Mouse (Mus musculus) Patski (cell line): ENCODE measurements around the gene Fads6. TPM values are rescaled to one million over a fixed set of nuclear protein-coding genes. Genes with fewer than 3 reads are reported as not detected.

Source experiments
- ATAC-seq: fragments of 100-300 bp; one replicate; pipeline ENCODE4 v1.8.0; 2021
- CTCF ChIA-PET: fragments of 350-600 bp; sonication (Branson Sonifier 250); formaldehyde crosslinking; loops from one replicate; lab custom pipeline; 2022; ENCODE audit warnings: inconsistent platforms; lab: Charles Lee
- POLR2A ChIA-PET: fragments of 350-600 bp; sonication (Branson Sonifier 250); formaldehyde crosslinking; loops from one replicate; lab custom pipeline; 2022; ENCODE audit warnings: antibody characterized with exemption, inconsistent platforms; lab: Charles Lee
- DNase-seq: peaks from one replicate; pipeline ENCODE4 v3.0.0-alpha.2; 2011; ENCODE audit warnings: low read depth, low spot score
- H3K27me3 ChIP-seq: fragments of 371-371 bp; one replicate; pipeline ENCODE4 v1.5.1; 2021
- CTCF ChIP-seq: fragments of 100-300 bp; IDR thresholded peaks from one replicate; pipeline ENCODE4 v1.5.1; 2021
- in situ Hi-C: fragments of 300-500 bp; cut with MboI; formaldehyde crosslinking; loops from 3 replicates; pipeline ENCODE4 v1.11.1; 2018; ENCODE audit warnings: low pct_unique_long_range_greater_than_20kb, mixed read lengths
- polyA plus RNA-seq: library from polyadenylated mRNA; unstranded; gene quantifications from one replicate; pipeline ENCODE4 v1.2.3, GENCODE M21; 2021

Fads6 gene
- polyA plus RNA-seq, 1 experiment from 2014 or later, result 0.05 TPM

DNA sequence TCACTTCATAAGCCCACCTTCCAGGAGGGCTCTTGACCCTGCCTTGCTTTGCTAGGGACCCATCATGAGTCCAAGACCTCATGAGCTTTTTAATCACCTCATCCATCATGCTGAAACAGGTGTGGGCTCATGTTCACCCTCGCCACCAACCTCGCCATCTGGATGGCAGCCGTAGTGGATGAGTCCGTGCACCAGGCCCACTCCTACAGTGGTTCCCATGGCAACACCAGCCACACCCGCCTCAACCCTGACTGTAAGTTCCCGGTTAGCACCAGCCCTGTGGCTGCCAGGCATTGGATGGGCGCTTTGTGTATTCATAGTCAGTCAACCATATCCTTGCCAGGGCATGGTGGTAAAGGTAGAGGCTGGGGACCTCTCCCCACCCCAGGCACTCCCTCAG, 29.3 kb upstream of the Fads6 start:
- CTCF ChIA-PET, result no interaction called here
- peaks cover 29% of the 10 kb centered on the region for H3K27me3 ChIP-seq
- no peak for DNase-seq
- in situ Hi-C loops, result no loop called here
- TF ChIP-seq CTCF, result no peak
- POLR2A ChIA-PET, result no interaction called here
- ATAC-seq, result no peak

DNA sequence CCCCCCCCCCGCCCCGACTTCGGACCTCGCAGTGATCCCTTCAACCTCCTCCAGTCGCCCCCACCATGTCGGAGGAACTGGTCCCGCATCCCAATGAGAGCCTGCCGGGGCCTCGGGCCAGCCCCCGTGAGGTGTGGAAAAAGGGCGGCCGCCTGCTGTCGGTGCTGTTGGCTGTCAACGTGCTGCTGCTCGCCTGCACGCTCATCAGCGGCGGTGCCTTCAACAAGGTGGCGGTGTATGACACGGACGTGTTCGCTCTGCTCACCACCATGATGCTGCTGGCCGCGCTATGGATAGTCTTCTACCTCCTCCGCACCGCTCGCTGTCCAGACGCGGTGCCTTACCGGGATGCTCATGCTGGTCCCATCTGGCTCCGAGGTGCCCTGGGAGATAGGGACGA, 25.9 kb upstream of the Fads6 start:
- peaks cover 42% of the 10 kb centered on the region for H3K27me3 ChIP-seq
- ATAC-seq (no peak), DNase-seq (no peak)
- in situ Hi-C loops, result loop anchor here (5.0 kb wide), 1 partner anchor 34 kb away; no protein-coding TSS in a partner anchor
- ChIA-PET CTCF (interaction anchor here (0.6 kb wide), 1 partner anchor 9 kb away, joined by 3 read pairs; no protein-coding TSS in a partner anchor), POLR2A (no interaction called here)
- TF ChIP-seq CTCF, result no peak

DNA sequence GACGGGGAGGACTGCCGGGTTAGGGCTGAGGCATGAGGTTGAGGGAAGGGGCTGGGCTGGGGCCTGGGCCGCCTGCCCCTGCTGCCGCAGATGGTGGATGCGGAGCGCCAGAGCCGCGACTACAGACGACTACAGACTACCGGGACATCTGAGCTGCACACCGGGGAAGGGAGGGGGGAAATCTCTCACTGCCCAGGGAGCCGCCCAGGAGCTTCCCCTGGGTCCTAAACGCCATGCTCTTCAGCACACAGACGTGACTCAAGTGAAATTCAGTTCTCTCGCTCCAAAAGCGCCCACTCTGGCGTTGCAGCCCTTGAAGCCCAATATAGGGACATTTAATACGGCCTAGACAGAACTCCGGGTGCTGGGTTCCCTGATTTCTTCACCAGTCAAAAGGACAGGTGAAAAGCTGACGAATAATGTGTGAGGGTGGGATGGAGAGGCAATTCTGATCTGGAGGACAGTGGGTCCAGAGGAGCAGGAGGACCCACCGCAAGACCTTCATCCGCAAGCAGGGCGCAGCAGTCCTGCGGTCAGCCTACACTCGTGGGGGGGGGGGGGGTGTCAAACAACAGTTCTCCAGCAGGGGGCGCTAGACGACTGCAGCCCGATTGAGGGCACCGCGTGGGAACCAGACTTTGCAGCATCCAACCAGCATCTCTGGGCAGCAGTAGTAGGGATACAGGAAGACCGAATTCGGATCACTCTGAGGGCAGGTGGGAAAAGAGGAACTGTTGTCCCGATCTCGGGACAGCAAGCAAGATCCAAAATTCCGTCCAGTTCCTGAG, 24.6 kb upstream of the Fads6 start, which contains the start of gene Ush1g:
Ush1g (minus strand) TSS at position 136 of the 788 bp plus-strand sequence.
- ATAC-seq, result peak; percentile 34
- H3K27me3 ChIP-seq, result peaks cover 55% of the 10 kb centered on the region
- TF ChIP-seq CTCF, result no peak
- in situ Hi-C loops, result loop anchor here (5.0 kb wide), 1 partner anchor 35 kb away; no protein-coding TSS in a partner anchor
- CTCF ChIA-PET, result interaction anchor here (0.9 to 1.9 kb wide), 4 partner anchors 30 to 90 kb away, joined by 3 to 11 read pairs (median 4); partner anchors contain the start of gene Hid1
- POLR2A ChIA-PET, result no interaction called here
- no peak for DNase-seq

DNA sequence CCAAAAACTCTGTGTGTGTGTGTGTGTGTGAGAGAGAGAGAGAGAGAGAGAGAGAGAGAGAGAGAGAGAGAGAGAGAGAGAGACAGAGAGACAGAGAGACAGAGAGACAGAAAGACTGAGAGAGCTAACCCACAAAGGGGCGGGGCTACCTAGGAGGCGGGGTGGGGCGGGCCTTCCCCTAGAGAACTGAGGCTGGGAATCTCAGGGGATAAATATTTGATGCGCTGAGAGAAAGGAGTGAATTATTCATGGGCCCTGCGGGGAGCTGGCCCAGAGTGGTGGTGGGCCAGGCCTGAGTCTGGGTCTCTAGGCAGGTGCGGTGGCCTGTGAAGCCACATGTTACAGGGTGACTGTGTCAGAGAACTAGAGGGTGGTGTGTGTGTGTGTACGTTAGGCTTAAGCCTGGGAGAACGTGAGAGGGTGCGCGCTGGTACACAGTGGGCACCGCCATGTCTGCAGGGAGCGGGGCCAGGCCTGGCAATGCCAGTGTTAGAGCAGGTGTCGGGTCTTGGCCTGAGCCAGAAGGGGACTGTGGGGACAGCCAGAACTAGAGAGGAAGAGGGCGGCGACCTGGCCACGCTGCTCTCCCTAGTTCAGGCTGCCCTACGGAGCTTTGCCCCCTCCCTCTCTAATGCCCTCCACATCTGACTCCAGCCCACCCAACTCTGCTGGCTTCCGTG, 22.4 kb upstream of the Fads6 start:
- in situ Hi-C loops, result loop anchor here (5.0 kb wide), 1 partner anchor 37 kb away; no protein-coding TSS in a partner anchor
- peaks cover 64% of the 10 kb centered on the region for H3K27me3 ChIP-seq
- CTCF ChIA-PET, result no interaction called here

DNA sequence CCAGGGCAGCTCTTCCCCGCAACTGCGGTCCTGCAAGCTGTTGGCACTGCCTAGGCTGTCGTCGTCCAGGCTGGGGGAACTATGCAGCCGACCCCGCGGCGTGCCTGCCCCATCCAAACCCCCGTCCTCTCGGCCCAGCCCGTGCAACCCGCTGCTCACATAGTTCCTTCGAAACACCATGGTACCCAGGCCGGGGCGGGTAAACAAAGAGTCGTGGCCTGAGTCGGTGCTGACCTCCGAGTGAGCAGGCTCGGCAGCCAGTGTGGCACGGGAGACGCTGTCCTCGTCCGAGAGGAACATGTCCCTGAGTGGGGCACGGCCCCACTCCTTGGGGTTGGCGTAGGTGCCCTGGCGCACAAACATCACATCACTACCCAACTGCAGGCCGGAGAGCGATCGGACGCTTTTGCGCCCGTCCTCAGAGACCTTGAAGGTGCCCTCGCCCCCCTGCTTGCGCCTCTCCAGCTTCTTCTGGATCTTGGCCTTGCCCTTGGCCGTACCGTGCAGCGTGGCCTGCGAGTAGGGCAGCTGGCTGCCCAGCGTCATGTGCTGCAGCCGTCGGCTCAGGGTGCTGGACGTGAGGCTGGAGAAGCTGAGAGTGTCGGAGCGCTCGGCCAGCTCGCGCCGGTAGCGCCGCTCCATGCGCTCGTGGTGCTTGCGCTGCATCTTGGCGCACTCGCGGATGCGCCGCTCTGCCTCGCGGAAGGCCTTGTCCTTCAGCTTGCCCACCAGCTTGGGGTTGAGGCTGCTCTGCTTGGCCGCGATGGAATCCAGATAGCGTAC, 21.0 kb upstream of the Fads6 start:
- DNase-seq, result no peak
- in situ Hi-C loops, result no loop called here
- H3K27me3 ChIP-seq, result peaks cover 72% of the 10 kb centered on the region
- ChIA-PET CTCF (no interaction called here), POLR2A (no interaction called here)
- TF ChIP-seq CTCF, result no peak
- ATAC-seq, result no peak

More for the DNA sequence above, 22.4 kb upstream of the Fads6 start:
- no peak for TF ChIP-seq CTCF
- ATAC-seq (no peak), DNase-seq (no peak)
- POLR2A ChIA-PET, result interaction anchor here (0.6 kb wide), 1 partner anchor 59 kb away, joined by 3 read pairs; no protein-coding TSS in a partner anchor

DNA sequence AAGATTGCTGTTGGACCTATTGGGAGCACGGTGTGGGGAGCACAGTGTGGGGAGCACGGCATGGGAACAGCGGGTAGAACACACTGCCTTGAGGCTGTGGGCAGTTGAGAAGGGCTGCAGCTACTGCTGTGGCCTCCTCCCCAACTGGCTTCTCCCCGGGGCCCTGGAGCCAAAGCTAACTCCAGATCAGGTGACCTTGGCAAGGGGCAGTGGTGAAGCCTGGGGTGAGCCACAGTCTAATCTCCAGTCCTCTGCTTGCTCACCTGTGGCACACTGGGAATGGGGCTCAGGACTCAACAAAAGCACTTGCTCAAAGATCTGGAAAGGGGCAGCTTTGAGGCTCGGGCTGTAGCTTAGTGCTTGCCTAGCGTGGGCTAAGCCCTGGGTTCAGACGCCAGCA, 19.7 kb upstream of the Fads6 start:
- peaks cover 72% of the 10 kb centered on the region for H3K27me3 ChIP-seq
- ATAC-seq, result no peak
- ChIA-PET CTCF (no interaction called here), POLR2A (no interaction called here)
- in situ Hi-C loops, result no loop called here
- DNase-seq, result no peak
- TF ChIP-seq CTCF, result no peak

DNA sequence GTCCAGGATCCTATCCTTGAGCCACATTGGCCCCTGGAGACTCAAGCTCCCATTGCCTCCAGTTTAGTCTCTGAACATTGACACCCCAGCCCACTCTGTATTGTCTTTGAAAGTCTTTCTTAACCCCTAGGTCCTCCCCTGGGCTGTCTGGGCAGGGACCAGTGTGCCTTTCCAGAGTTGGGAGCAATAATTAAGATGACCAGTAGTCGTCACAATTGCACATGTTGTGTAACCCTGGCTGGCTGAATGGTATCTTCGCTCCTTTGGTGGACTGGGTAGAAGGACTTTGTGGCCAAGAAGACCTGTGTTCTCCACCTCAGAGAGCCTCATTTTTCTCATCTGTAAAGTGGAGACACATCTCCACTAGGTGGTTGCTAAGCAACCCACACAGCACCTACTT, 16.8 kb upstream of the Fads6 start:
- DNase-seq, result no peak
- POLR2A ChIA-PET, result interaction anchor here (0.7 kb wide), 1 partner anchor 745 kb away, joined by 3 read pairs; no protein-coding TSS in a partner anchor
- in situ Hi-C loops, result no loop called here

DNA sequence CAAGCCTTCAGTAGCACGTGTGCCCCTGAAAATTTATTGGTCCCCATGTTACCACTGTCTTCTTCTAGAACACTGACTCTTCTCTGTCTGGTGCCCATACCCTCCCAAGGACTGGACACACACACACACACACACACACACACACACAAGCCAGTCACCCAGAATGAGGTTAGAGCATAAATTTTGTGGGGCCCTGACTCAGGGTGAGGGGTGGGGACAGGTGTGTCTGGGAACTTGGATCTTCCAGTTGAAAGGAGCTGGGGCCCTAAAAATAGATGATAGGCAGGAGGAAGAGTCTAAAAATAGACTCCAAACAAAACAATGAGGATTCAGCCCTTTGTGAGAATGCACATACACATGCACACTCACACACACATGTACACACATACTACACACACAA, 11.3 kb upstream of the Fads6 start:
- peaks cover 15% of the 10 kb centered on the region for H3K27me3 ChIP-seq
- ATAC-seq (no peak), DNase-seq (no peak)
- CTCF ChIA-PET, result interaction anchor here (1.3 kb wide), 1 partner anchor 25 kb away, joined by 4 read pairs; the partner anchor contains the start of gene Otop3
- in situ Hi-C loops, result no loop called here
- POLR2A ChIA-PET, result no interaction called here
- TF ChIP-seq CTCF, result no peak

More for the DNA sequence above, 16.8 kb upstream of the Fads6 start:
- CTCF ChIA-PET, result no interaction called here
- ATAC-seq, result no peak
- H3K27me3 ChIP-seq, result peaks cover 60% of the 10 kb centered on the region
- no peak for TF ChIP-seq CTCF

DNA sequence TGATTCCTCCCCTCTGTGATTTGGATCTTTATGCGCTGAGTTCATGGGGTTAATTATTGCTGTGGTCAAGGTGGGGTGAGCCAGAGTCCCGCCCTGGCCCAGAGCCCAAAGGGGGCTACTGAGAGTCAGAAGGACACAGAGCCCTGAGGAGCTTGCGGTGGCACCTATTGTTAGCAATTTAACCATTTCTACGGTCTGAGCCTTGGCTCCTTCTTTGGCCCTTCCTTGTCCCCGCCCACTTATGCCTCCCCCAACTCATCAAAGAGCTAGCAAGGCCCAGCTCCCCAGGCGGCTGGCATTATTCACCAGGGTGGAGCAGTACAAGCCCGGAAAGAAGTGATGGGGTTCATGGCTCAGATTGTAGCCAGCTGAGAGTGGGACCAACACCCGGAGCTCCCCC, 9.4 kb upstream of the Fads6 start, which contains the start of gene Otop2:
Otop2 (plus strand) TSS at position 301 of the 400 bp plus-strand sequence.
- TF ChIP-seq CTCF, result no peak
- in situ Hi-C loops, result no loop called here
- no peak for ATAC-seq
- H3K27me3 ChIP-seq, result no peaks in the 10 kb centered on the region
- no peak for DNase-seq
- POLR2A ChIA-PET, result no interaction called here
- CTCF ChIA-PET, result no interaction called here

DNA sequence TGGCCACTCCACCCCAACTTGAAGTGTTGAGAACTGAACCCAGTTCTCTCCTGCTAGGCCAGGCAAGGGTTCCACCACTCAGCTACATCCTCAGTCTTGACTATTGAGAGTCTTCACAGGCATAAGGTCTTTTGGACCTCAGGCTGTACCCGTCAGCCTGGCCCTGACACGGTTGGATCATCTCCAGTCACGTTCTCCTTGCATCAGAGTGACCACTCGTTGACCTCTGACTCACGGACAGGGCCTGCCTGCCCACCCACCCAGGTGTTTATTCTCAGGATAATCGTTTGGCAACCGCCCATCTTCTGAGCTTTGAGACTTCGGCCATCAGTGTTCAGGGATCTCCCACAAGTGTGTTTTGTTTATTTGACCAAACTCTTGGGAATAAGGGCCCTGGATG, 5.7 kb upstream of the Fads6 start:
- ChIA-PET CTCF (no interaction called here), POLR2A (no interaction called here)
- in situ Hi-C loops, result no loop called here
- ATAC-seq (no peak), DNase-seq (no peak)
- TF ChIP-seq CTCF, result no peak
- no peaks in the 10 kb centered on the region for H3K27me3 ChIP-seq
